8 mouse cellular contexts compared by ENCODE assay signal in genomic region chr11:5318035-5318775, GRCm38 (mm10). TPM values are rescaled to one million over a fixed set of nuclear protein-coding genes. Genes with fewer than 3 reads are reported as not detected.
DNase-seq lines count a peak whose midpoint lies in the region; ATAC-seq lines count a peak whose summit lies in the region.

No protein-coding gene starts in this region.

- DNase-seq in lung, postnatal 25 days (ENCODE audit: low spot score) = no peak
- DNase-seq in layer of hippocampus, adult 9-10 months (ENCODE audit: low spot score) = peak; percentile 13
- DNase-seq in midbrain, embryonic 14.5 days = peak; percentile 80
- no peak for DNase-seq in gastrocnemius, postnatal 36 days
- DNase-seq in kidney, postnatal 10 days = no peak
- no peak for DNase-seq in natural killer cell, adult 2 months (ENCODE audit: low spot score in 2 of 2)

- WGBS in lung, embryonic 15.5 days = 21% methylated on average over 8 of the region's 8 CpGs
- 21% methylated on average over 8 of the region's 8 CpGs for WGBS in embryonic facial prominence, embryonic 15.5 days
- WGBS in midbrain, embryonic 14.5 days = 3% methylated on average over 8 of the region's 8 CpGs

- no peaks in the 10 kb centered on the region for H3K27me3 ChIP-seq in lung, embryonic 15.5 days
- H3K27me3 ChIP-seq in embryonic facial prominence, embryonic 15.5 days = no peaks in the 10 kb centered on the region
- no peaks in the 10 kb centered on the region for H3K27me3 ChIP-seq in midbrain, embryonic 14.5 days (ENCODE audit: control insufficient read depth, insufficient read depth, low read length)

- H3K4me2 ChIP-seq in lung, embryonic 15.5 days = no peak overlapping the region
- no peak overlapping the region for H3K4me2 ChIP-seq in embryonic facial prominence, embryonic 15.5 days (replicated peaks)
- no peak overlapping the region for H3K4me2 ChIP-seq in midbrain, embryonic 14.5 days (ENCODE audit: low read length)

- H3K36me3 ChIP-seq in lung, embryonic 15.5 days = 0 out of 2 replicates have a peak, but pooled peaks cover 2% of the 10 kb centered on the region
- H3K36me3 ChIP-seq in embryonic facial prominence, embryonic 15.5 days = no peaks in the 10 kb centered on the region
- H3K36me3 ChIP-seq in midbrain, embryonic 14.5 days (ENCODE audit: control insufficient read depth, insufficient read depth, low read length) = no peaks in the 10 kb centered on the region

- no peak; the same call in 1 of the 2 replicates for ATAC-seq in lung, embryonic 15.5 days (ENCODE audit: borderline replicate concordance, extremely low read depth, low FRiP score, low TSS enrichment)
- ATAC-seq in embryonic facial prominence, embryonic 15.5 days (ENCODE audit: insufficient number of reproducible peaks, low FRiP score, low TSS enrichment, low read depth) = no peak
- ATAC-seq in midbrain, embryonic 14.5 days (ENCODE audit: low FRiP score, low TSS enrichment) = peak; percentile 55

- no peaks in the 10 kb centered on the region for H3K9me3 ChIP-seq in lung, embryonic 15.5 days
- no peaks in the 10 kb centered on the region for H3K9me3 ChIP-seq in embryonic facial prominence, embryonic 15.5 days (replicated peaks)
- H3K9me3 ChIP-seq in midbrain, embryonic 14.5 days (ENCODE audit: control insufficient read depth, low read length) = no peaks in the 10 kb centered on the region

- H3K4me3 ChIP-seq in lung, embryonic 15.5 days = no peak overlapping the region
- H3K4me3 ChIP-seq in embryonic facial prominence, embryonic 15.5 days (replicated peaks) = no peak overlapping the region
- no peak overlapping the region for H3K4me3 ChIP-seq in midbrain, embryonic 14.5 days (replicated peaks; ENCODE audit: low read depth, low read length)

- intact Hi-C loops in gastrocnemius, postnatal 36 days (cut with DNase I) = no loop called here

- H3K27ac ChIP-seq in lung, embryonic 15.5 days = 0 out of 2 replicates have a peak overlapping the region, but pooled peaks have one; percentile 10
- H3K27ac ChIP-seq in embryonic facial prominence, embryonic 15.5 days (replicated peaks) = 0 out of 2 replicates have a peak overlapping the region, but pooled peaks have one; percentile 55
- H3K27ac ChIP-seq in midbrain, embryonic 14.5 days (replicated peaks; ENCODE audit: low read depth, low read length) = peak overlapping the region; percentile 69

- peaks cover 26% of the 10 kb centered on the region for H3K4me1 ChIP-seq in lung, embryonic 15.5 days
- H3K4me1 ChIP-seq in embryonic facial prominence, embryonic 15.5 days = peaks cover 40% of the 10 kb centered on the region
- peaks cover 27% of the 10 kb centered on the region for H3K4me1 ChIP-seq in midbrain, embryonic 14.5 days (ENCODE audit: control insufficient read depth, insufficient read depth, low read length)

- H3K9ac ChIP-seq in lung, embryonic 15.5 days = no peak overlapping the region
- no peak overlapping the region for H3K9ac ChIP-seq in embryonic facial prominence, embryonic 15.5 days
- no peak overlapping the region for H3K9ac ChIP-seq in midbrain, embryonic 14.5 days (replicated peaks; ENCODE audit: low read length)

RNA-seq across cellular contexts. Expression of gene Kremen1, which starts 56.8 kb away (rescaled TPM):
- polyA plus RNA-seq in lung, embryonic 15.5 days (2015; fragmentation: Nextera tagmentation; extraction: Ambion mirVana) = 18.1 and 18.4 TPM in 2 replicates
- 39.5 and 40.5 TPM in 2 replicates for polyA plus RNA-seq in embryonic facial prominence, embryonic 15.5 days (2015; fragmentation: Nextera tagmentation; extraction: Ambion mirVana)
- polyA plus RNA-seq in midbrain, embryonic 14.5 days (2014; fragmentation: Nextera tagmentation; extraction: Ambion mirVana) = 3.5 and 3.8 TPM in 2 replicates
- total RNA-seq in gastrocnemius, postnatal 36 days (2021) = 10 to 100 TPM; 39.6 to 51.4 TPM

Comparison
In these comparisons a context has a peak if more than half of its experiments do, and no peak if none do; other contexts are left out.
1. H3K27ac ChIP-seq: peak in every context shown above with its lines; median percentile 69 in midbrain, embryonic 14.5 days; 55 in embryonic facial prominence, embryonic 15.5 days; 10 in lung, embryonic 15.5 days.
2. DNase-seq: peak in layer of hippocampus, adult 9-10 months (single experiment) and midbrain, embryonic 14.5 days (single experiment); none in lung, postnatal 25 days (single experiment), gastrocnemius, postnatal 36 days (0 of 2), kidney, postnatal 10 days (single experiment) and natural killer cell, adult 2 months (0 of 2).